Mouse (Mus musculus): ENCODE measurements at regions not wholly inside any gene's neighbourhood (a gene's known extent, or its start where the extent isn't known, plus 50 kb on each side); places are given as distances from the start of the nearest gene placed in this dataset.

DNA sequence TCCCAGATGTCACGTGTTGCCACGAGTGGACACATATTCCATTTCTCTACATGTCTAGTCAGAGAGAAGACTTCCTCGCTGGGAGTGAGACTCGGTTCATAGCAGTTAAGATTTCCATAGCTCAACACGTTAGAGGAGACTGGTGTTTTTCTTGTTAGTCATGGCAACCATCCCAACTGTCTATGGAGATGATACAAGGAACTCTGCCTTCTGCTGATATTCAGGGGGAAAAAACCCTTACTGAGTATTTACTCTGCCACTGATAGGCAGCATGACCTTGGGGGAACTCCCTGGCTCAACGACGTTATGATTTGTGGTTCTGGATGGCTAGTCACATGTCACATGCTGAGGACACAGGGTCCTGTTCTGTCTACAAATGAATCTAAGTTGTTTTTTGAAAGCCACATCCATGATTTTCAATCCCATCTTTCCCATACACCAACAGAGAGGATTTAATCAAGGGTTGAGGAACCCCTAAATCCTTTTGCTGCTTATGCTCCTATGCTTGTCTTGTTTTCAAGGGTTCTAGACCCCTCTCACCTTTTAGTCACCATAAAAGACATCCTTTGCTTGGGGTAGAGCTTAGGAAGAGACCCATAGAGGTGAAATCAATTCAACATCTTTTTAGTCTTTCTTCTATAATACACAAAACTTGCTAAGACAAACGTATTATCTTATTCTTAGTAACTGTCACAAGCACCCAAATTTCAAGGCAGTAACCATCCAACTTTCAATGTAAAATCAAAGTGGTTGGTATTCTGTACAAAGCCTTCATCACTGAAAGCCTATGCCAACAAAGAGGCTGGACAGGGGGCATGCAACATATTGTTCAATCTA is 50.2 kb upstream of the Adtrp start:
- DNase-seq (ENCODE audit: low spot score) = no peak
